Mouse (Mus musculus) 3T3-L1 (cell line): ENCODE data around the gene Csk.

Source experiments
- DNase-seq: peaks from one replicate; pipeline ENCODE4 v3.0.0-alpha.2; 2015; ENCODE audit warnings: low read depth, low spot score

The Csk gene

GRCm38 (mm10) chr9:57638651-57639459, 14.6 kb downstream of the Csk start:
- DNase-seq: no peak

DNA sequence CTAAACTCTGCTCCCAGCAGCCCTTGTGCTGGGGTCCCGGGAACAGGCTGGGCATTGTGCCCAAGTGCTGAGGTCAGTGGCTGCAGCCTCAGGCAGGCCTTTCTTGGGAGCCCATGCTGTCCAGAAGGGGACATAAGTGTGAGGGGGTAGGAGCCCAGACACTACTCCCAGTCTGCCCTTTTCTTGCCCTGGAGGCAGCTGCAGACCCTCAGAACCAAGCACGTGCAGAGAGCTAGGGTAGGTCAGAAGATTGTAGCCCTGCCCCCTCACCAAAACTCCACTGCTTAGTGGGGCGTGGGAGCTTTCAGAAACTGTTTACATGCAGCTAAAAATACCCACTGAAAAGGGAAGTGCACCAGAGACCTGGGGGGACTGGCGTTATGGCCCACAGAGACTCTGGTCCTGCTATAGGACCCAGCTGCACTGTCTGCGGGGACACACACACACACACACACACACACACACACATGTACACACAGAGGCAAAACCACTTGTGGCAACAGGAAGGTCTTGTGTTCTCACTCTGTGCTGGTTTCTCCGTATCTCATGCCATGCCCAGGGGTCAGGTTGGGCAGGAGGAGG, 15.6 kb downstream of the Csk start:
- peak; percentile 86 for DNase-seq

DNA sequence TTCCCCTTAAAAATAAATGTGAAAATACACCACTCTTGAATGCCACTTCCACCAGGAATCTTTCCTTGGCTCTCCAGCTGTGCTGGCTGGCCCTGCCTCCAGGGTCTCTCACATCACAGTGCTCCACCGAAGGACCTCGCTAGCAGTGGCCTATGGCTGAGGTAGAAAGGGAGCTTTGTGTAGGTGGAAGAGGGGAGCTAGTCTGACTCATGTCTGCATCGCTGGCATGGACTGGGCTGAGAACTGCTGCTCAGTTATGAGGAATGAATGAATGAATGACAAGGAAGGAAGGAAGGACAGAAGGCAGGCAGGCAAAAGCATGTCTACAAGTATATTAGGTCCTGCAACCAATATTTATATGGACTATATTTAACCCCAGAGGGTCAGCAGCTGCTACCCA, 16.2 kb downstream of the Csk start:
- DNase-seq: peak; percentile 84

- DNase-seq: peak; percentile 68
Measured at GRCm38 (mm10) chr9:57633481-57634024, 19.9 kb downstream of the Csk start.

DNA sequence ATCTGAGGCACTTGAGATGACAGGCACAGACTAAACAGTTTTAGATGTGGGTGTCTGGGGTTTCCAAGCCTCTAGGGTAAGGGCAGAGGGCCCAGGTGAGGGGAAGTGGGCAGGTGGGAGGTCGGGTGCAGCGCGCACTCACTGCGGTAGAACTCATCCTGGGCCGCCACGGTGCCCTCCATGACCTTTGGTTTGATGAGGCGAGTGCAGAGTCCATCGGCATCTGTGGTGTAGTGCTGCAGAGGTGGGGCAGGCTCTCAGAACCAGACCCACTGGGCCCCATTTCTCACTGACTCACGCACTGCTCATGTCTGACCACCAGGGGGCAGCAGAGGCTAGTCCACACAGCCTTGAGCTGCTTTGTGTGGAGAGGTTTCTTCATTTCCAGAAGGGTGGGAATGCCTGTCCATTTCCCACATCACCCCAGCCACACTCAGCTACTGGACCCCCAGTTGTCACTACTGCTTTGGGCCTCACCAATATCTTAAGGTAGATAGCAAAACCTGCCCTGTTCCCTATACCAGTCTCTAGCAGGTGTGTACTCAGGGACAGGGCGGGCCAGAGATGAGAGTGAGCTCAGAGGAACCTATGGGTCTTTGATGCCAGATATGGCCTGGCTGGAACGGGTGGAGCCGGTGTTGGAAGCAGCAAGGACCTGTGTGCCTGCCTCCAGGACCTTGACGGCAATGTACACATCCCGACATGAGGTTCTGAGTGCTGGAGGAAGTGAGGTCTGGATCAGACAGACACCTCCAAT, 24.1 kb downstream of the Csk start:
- peak; percentile 86 for DNase-seq

GRCm38 (mm10) chr9:57628717-57629116, 24.7 kb downstream of the Csk start:
- DNase-seq: no peak

DNA sequence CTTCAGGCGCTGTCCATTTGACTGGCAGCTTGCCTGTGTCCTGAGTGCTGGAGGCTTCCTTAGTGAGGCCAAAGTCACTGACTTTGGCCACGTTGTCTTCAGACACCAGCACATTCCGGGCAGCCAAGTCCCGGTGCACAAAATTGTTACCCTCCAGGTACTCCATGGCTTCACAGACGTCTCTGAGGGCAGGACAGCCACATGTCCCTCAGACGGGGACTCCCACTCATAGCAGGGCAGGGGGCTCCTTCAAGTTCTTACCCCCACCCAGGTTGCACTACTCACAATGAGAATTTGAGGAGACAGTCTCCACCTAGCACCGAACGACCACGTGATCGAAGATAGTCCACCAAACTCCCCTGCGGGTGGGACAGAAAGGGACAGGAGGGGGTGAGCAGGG, 25.5 kb downstream of the Csk start:
- DNase-seq: no peak

GRCm38 (mm10) chr9:57627191-57627590, 26.2 kb downstream of the Csk start:
- no peak for DNase-seq

- DNase-seq: peak; percentile 82
Measured at GRCm38 (mm10) chr9:57625674-57626500, 27.5 kb downstream of the Csk start.

GRCm38 (mm10) chr9:57624295-57624694, 29.1 kb downstream of the Csk start:
- no peak for DNase-seq

DNA sequence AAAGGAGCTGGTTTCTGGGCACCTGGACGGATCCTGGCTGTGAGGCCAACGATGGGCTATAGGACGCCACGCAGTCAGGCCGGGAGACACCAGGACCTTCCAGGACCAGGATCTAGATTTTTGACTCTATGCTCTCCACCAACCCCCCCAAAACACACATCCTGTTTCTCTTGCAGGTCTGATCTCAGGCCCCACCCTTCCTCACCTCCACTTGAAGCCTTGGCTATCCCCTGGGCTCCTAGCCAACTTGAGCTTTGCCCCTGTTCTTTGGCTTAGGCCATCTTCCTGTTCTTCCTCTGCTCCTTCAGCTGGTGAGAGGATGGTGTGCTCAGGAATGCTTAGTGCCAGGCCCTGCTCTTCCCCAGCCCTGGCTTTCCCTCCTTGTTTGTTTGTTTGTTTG, 32.8 kb downstream of the Csk start, which contains the start of gene Lman1l:
Gene Lman1l, minus strand, starts transcription at position 101 of the 400 bp plus-strand sequence.
- no peak for DNase-seq

GRCm38 (mm10) chr9:57618854-57619253, 34.6 kb downstream of the Csk start:
- peak; percentile 78 for DNase-seq

DNA sequence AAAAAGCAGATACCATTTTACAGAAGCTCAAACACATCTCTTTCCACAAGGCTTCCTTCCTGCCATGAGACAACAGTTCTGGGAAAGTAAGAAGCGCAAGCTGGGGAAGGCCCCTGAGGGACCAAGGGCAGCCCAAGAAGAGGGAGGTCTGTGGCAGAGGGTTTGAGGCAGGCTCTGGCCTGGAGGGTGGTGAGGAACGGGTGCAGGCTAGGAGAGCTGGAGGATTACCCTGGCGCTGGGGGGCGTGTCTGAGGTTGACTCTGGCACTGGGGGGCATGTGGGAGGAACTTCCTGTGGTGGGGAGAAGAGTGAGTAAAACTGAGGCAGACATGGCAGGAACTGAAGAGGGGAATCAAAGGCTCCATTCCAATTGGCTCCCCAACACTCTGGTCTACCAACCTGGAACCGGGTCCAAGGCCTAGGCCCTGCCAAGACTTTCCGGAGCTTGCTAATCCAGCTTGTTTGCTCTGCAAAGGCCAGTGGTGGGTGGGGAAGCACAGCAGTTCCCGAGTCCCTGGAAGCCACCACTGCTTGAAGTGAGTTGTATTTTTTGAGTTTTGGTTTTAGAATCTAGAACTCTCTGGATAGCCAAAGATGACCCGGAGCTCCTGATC, 35.8 kb downstream of the Csk start:
- no peak for DNase-seq

DNA sequence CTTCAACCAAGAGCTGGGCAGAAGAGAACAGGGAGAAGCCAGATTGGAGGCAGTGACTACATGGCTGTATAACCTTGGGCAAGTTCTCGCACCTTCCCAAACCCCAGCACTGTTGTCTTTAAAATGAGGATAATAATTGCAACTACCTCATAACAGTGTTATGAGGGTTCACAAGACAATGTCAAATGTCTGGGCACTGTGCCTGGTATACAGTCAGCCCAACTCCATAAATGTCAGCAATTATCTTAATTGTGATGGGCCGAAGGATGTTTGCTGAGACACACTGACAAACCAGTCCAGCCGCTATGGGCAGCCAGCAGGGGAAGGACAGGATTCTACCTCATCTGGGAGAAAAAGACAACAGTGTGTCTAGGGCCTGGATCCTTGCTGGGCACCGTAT, 38.6 kb downstream of the Csk start:
- peak; percentile 45 for DNase-seq

DNA sequence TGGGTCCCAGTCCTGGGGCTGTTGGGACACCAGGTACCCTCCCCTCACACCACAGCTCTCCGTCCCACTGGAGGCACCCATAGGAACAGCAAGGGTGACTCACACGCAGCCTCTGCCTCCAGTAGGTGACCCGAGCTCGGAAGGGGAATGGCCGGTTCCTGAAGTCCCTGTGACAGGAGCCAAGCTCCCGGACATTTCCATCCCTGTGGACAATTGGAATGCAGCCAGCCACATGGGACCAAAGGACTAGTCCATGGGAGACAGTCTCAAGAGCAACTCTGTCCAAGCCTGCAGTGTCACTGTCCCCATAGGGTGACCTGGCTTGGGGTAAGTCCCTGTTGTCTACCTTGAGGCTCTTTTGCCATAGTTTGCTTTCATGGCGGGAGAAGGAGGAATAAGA, 39.5 kb downstream of the Csk start:
- DNase-seq: no peak

DNA sequence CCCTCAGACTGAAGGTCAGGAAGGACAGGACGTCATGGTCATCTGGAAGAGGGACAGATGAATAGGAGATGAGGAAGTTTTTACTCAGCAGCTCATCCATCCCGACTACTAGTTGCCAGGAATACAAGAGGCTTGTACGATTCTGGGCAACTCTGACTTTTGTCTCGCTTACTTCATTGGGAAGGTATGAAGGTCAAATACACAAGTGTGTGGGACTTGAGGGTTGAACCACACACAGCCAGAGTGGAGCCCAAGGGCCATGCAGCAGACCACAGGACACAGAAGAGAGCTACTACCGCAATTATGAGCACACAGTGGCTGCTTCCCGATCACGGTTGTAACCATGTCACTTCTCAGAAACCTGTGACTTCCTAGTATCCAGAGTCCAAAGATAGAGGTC, 40.8 kb downstream of the Csk start:
- DNase-seq: peak; percentile 50

DNA sequence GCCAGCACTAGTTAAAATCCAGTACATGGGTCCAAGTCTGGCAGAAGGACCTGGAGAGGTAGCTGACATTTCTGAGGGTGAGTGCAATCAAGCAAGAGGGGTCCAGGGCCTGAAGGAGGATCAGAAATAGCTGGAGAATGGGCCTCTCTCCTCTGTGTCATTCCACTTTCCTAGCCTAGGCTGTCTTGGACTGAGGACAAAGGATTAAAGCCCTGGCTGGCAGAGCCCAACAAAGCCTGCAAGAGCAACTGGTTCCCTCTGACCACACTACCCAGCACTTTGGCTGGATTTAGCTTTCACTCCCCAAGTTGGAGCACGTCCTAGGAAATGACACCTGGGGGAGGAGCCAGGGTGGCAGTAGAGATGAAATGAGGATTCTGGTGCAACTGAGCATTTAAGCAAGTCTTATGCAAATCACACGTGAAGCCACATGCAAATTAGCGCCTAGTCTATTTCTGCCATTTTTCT, 43.0 kb downstream of the Csk start:
- DNase-seq: peak; percentile 51

- DNase-seq: peak; percentile 54
Measured at GRCm38 (mm10) chr9:57609803-57610202, 43.6 kb downstream of the Csk start.

GRCm38 (mm10) chr9:57606139-57606851, 47.1 kb downstream of the Csk start, which contains the start of gene Cplx3:
Gene Cplx3 (minus strand): TSS chr9:57606281.
- no peak for DNase-seq

- DNase-seq: no peak
Measured at GRCm38 (mm10) chr9:57605503-57605902, 47.9 kb downstream of the Csk start.
